Mouse (Mus musculus) stomach, postnatal 0 days (tissue): ENCODE results near the gene Ell.

Source experiments
- CTCF ChIP-seq: IDR thresholded peaks from 2 replicates; pipeline ENCODE4 v1.5.1; 2016; ENCODE audit warnings: antibody characterized with exemption, low read depth, mild to moderate bottlenecking, moderate library complexity
- EP300 ChIP-seq: optimal IDR thresholded peaks from 2 replicates; pipeline ENCODE3; 2016; ENCODE audit warnings: antibody characterized with exemption

- TF ChIP-seq CTCF (no peak), EP300 (no peak)
Measured at GRCm38 (mm10) chr8:70512253-70512903, 26.9 kb upstream of the Ell start.
